9 mouse cellular contexts compared by ENCODE assay signal in the genomic region with DNA sequence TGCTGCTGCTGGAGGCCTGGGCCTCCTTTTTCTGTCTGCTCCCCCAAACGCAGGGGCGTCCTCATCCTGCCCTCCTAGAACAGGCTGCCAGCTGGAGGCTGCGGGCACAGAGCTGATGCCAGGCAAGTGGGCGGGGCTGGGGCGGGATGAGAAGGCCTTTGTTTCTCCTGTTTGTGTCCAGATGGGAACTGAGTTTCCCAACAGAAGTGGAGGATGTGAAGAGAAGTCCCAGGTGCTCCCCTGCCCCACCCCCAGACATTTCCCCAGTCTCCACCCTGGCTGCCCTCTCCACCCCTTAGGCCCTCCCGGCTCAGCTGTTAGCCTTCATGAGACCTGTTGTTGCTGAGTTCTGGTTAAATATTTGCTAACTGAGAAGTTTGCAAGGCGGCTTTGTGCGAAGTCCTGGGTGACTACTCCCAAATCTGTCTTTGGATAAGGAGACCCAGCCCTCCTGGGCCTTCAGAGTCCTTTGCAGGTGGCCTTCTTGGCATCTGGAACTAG. TPM values are rescaled to one million over a fixed set of nuclear protein-coding genes. Genes with fewer than 3 reads are reported as not detected.
DNase-seq lines count a peak whose midpoint lies in the region; ATAC-seq and TF ChIP-seq lines count a peak whose summit lies in the region.
"Had no signal": no experiment of that assay in that cellular context is flagged by ENCODE, and none has a peak within 500 bp of the region (broad histone marks: within the 10 kb centered on the region; RNA-seq: fewer than 3 reads in every experiment).

No protein-coding gene starts in this region.

- H3K4me1 ChIP-seq in liver, embryonic 12.5 days = peaks cover 77% of the 10 kb centered on the region
- H3K4me1 ChIP-seq in forebrain, embryonic 16.5 days (replicated peaks; ENCODE audit: control insufficient read depth, insufficient read depth, low read length) = peaks cover 19% of the 10 kb centered on the region
- H3K4me1 ChIP-seq in limb, embryonic 14.5 days (ENCODE audit: control insufficient read depth, insufficient read depth, low read length) = peaks cover 19% of the 10 kb centered on the region
- H3K4me1 ChIP-seq in stomach, embryonic 14.5 days (ENCODE audit: control insufficient read depth, insufficient read depth, low read length) = peaks cover 45% of the 10 kb centered on the region

- no peak overlapping the region for H3K4me3 ChIP-seq in liver, embryonic 12.5 days
- H3K4me3 ChIP-seq in forebrain, embryonic 16.5 days (replicated peaks; ENCODE audit: low read length) = no peak overlapping the region
- no peak overlapping the region for H3K4me3 ChIP-seq in limb, embryonic 14.5 days (replicated peaks; ENCODE audit: low read length)
- H3K4me3 ChIP-seq in stomach, embryonic 14.5 days (ENCODE audit: low read depth, low read length) = no peak overlapping the region
- H3K4me3 ChIP-seq: limb, embryonic 13.5 days had no signal

- no peaks in the 10 kb centered on the region for H3K36me3 ChIP-seq in liver, embryonic 12.5 days
- H3K36me3 ChIP-seq in forebrain, embryonic 16.5 days (ENCODE audit: control insufficient read depth, insufficient read depth) = no peaks in the 10 kb centered on the region
- peaks cover 4% of the 10 kb centered on the region; the same call in 1 of the 2 replicates for H3K36me3 ChIP-seq in limb, embryonic 14.5 days (ENCODE audit: control insufficient read depth, insufficient read depth, low read length)
- H3K36me3 ChIP-seq in stomach, embryonic 14.5 days (ENCODE audit: control insufficient read depth, insufficient read depth, low read length) = no peaks in the 10 kb centered on the region; the same call in 1 of the 2 replicates

- no peaks in the 10 kb centered on the region for H3K9me3 ChIP-seq in liver, embryonic 12.5 days (replicated peaks)
- no peaks in the 10 kb centered on the region for H3K9me3 ChIP-seq in forebrain, embryonic 16.5 days (ENCODE audit: control insufficient read depth, low read length)
- no peaks in the 10 kb centered on the region for H3K9me3 ChIP-seq in limb, embryonic 14.5 days (ENCODE audit: control insufficient read depth, low read length)
- H3K9me3 ChIP-seq in stomach, embryonic 14.5 days (ENCODE audit: control insufficient read depth, low read depth, low read length) = no peaks in the 10 kb centered on the region
- H3K9me3 ChIP-seq: limb, embryonic 13.5 days had no signal

- peak overlapping the region; percentile 33; the same call in 1 of the 2 replicates for H3K27ac ChIP-seq in liver, embryonic 12.5 days
- peak overlapping the region; percentile 66 for H3K27ac ChIP-seq in forebrain, embryonic 16.5 days (ENCODE audit: low read length)
- no peak overlapping the region for H3K27ac ChIP-seq in limb, embryonic 14.5 days (replicated peaks; ENCODE audit: low read depth, low read length)
- peak overlapping the region; percentile 52; the same call in 1 of the 2 replicates for H3K27ac ChIP-seq in stomach, embryonic 14.5 days (ENCODE audit: low read length)
- H3K27ac ChIP-seq: limb, embryonic 13.5 days had no signal

- TF ChIP-seq POLR2A in limb, embryonic 14.5 days (IDR thresholded peaks at IDR 0.05; ENCODE audit: borderline replicate concordance, extremely low read depth, insufficient read depth, insufficient read length) = no peak

- 0 out of 2 replicates have a peak overlapping the region, but pooled peaks have one; percentile 8 for H3K4me2 ChIP-seq in liver, embryonic 12.5 days
- H3K4me2 ChIP-seq in forebrain, embryonic 16.5 days (ENCODE audit: low read length) = no peak overlapping the region
- H3K4me2 ChIP-seq in limb, embryonic 14.5 days (replicated peaks; ENCODE audit: low read depth, low read length, severe bottlenecking) = no peak overlapping the region
- no peak overlapping the region for H3K4me2 ChIP-seq in stomach, embryonic 14.5 days (replicated peaks; ENCODE audit: low read depth, low read length)
- H3K4me2 ChIP-seq: limb, embryonic 13.5 days had no signal

- no peak for ATAC-seq in liver, embryonic 12.5 days
- peak; percentile 52 for ATAC-seq in forebrain, embryonic 16.5 days
- ATAC-seq in limb, embryonic 14.5 days (ENCODE audit: low FRiP score, low read depth) = no peak
- ATAC-seq in stomach, embryonic 14.5 days (ENCODE audit: insufficient number of reproducible peaks, insufficient read depth, low FRiP score, low read depth) = peak; percentile 77

- DNase-seq in liver = no peak
- DNase-seq in limb, embryonic 14.5 days (ENCODE audit: low spot score) = no peak
- DNase-seq in thymus, postnatal 25 days = no peak
- DNase-seq in adipocyte (ENCODE audit: low spot score) = no peak
- DNase-seq in left cerebral cortex, postnatal 36 days (ENCODE audit: low spot score in 2 of 2) = no peak

- H3K9ac ChIP-seq in liver, embryonic 12.5 days = no peak overlapping the region
- no peak overlapping the region for H3K9ac ChIP-seq in forebrain, embryonic 16.5 days (replicated peaks; ENCODE audit: low read depth, low read length)
- H3K9ac ChIP-seq in limb, embryonic 14.5 days (ENCODE audit: low read depth, low read length, severe bottlenecking) = peak overlapping the region; percentile 21; the same call in 1 of the 2 replicates
- H3K9ac ChIP-seq in stomach, embryonic 14.5 days (replicated peaks; ENCODE audit: low read depth, low read length) = no peak overlapping the region
- H3K9ac ChIP-seq: limb, embryonic 13.5 days had no signal

- H3K27me3 ChIP-seq in liver, embryonic 12.5 days (replicated peaks) = no peaks in the 10 kb centered on the region
- no peaks in the 10 kb centered on the region for H3K27me3 ChIP-seq in forebrain, embryonic 16.5 days (replicated peaks; ENCODE audit: control insufficient read depth, insufficient read depth, low read length)
- H3K27me3 ChIP-seq in limb, embryonic 14.5 days (ENCODE audit: control insufficient read depth, insufficient read depth, low read length) = no peaks in the 10 kb centered on the region
- no peaks in the 10 kb centered on the region for H3K27me3 ChIP-seq in stomach, embryonic 14.5 days (ENCODE audit: control insufficient read depth, insufficient read depth, low read length)
- H3K27me3 ChIP-seq: limb, embryonic 13.5 days had no signal

- intact Hi-C loops in left cerebral cortex, postnatal 36 days (cut with DNase I) = no loop called here

- 72% methylated on average over 7 of the region's 8 CpGs for WGBS in liver, embryonic 12.5 days (ENCODE audit: insufficient replicate concordance)
- WGBS in forebrain, embryonic 16.5 days = 23% methylated on average over 8 of the region's 8 CpGs
- 49% methylated on average over 8 of the region's 8 CpGs for WGBS in limb, embryonic 14.5 days
- 31% methylated on average over 8 of the region's 8 CpGs for WGBS in stomach, embryonic 14.5 days

RNA-seq across cellular contexts. Expression of a gene that starts 19.7 kb away (rescaled TPM):
- 11.9 and 12.4 TPM in 2 replicates for polyA plus RNA-seq in liver, embryonic 12.5 days (2016; fragmentation: Nextera tagmentation; extraction: Ambion mirVana)
- polyA plus RNA-seq in forebrain, embryonic 16.5 days (2015; fragmentation: Nextera tagmentation; extraction: Ambion mirVana) = 36.4 and 41.1 TPM in 2 replicates
- polyA plus RNA-seq in limb, embryonic 14.5 days (2012; rRNA removed) = 73.5 and 81.0 TPM in 2 replicates
- 45.9 and 46.2 TPM in 2 replicates for polyA plus RNA-seq in limb, embryonic 14.5 days (2014; fragmentation: Nextera tagmentation; extraction: Ambion mirVana)
- 31.9 and 34.7 TPM in 2 replicates for polyA plus RNA-seq in stomach, embryonic 14.5 days (2014; fragmentation: Nextera tagmentation; extraction: Ambion mirVana)
- 10 to 100 TPM; 22.6 to 23.7 TPM for total RNA-seq in left cerebral cortex, postnatal 36 days (2021)

RNA-seq across cellular contexts. Expression of a gene that starts 48.6 kb away (rescaled TPM):
- 5.8 and 5.9 TPM in 2 replicates for polyA plus RNA-seq in liver, embryonic 12.5 days (2016; fragmentation: Nextera tagmentation; extraction: Ambion mirVana)
- 227 and 251 TPM in 2 replicates for polyA plus RNA-seq in forebrain, embryonic 16.5 days (2015; fragmentation: Nextera tagmentation; extraction: Ambion mirVana)
- 22.2 and 22.3 TPM in 2 replicates for polyA plus RNA-seq in limb, embryonic 14.5 days (2012; rRNA removed)
- polyA plus RNA-seq in limb, embryonic 14.5 days (2014; fragmentation: Nextera tagmentation; extraction: Ambion mirVana) = 15.8 and 20.8 TPM in 2 replicates
- polyA plus RNA-seq in stomach, embryonic 14.5 days (2014; fragmentation: Nextera tagmentation; extraction: Ambion mirVana) = 22.6 and 23.5 TPM in 2 replicates
- total RNA-seq in left cerebral cortex, postnatal 36 days (2021) = 1,000 to 10,000 TPM in 1 of 2 experiments, 100 to 1,000 TPM in 1; 963 to 1,065 TPM

Comparison
In these comparisons a context has a peak if more than half of its experiments do, and no peak if none do; other contexts are left out.
1. ATAC-seq: peak in forebrain, embryonic 16.5 days (single experiment) and stomach, embryonic 14.5 days (single experiment); none in liver, embryonic 12.5 days (single experiment) and limb, embryonic 14.5 days (single experiment).